Mouse (Mus musculus) embryonic facial prominence, embryonic 15.5 days (tissue): ENCODE measurements around the gene Cyp4f16. TPM values are rescaled to one million over a fixed set of nuclear protein-coding genes. Genes with fewer than 3 reads are reported as not detected.
"Not testable (repeated sequence)": the region's sequence is repeated elsewhere in the genome, so short reads cannot be mapped to it uniquely, and the experiment has no call there.

ENCODE experiments used
- ATAC-seq: fragments of 200-750 bp; cut with Nextera tagmentation; 2 replicates; pipeline ENCODE4 v1.8.0; 2017; ENCODE audit warnings: low read depth, moderate TSS enrichment; ENCODE audit not compliant: insufficient number of reproducible peaks, low FRiP score, low TSS enrichment
- H3K27ac ChIP-seq: fragments of 300-500 bp; sonication (generic); replicated peaks from 2 replicates; pipeline ENCODE4 v1.5.1; 2015; ENCODE audit warnings: mild to moderate bottlenecking, inconsistent platforms
- H3K27me3 ChIP-seq: fragments of 300-500 bp; sonication (generic); 2 replicates; pipeline ENCODE4 v1.6.1; 2015; ENCODE audit warnings: inconsistent platforms
- H3K36me3 ChIP-seq: fragments of 300-500 bp; sonication (generic); 2 replicates; pipeline ENCODE4 v1.6.1; 2015; ENCODE audit warnings: mild to moderate bottlenecking, inconsistent platforms
- H3K4me1 ChIP-seq: fragments of 300-500 bp; sonication (generic); 2 replicates; pipeline ENCODE4 v1.6.1; 2015; ENCODE audit warnings: inconsistent platforms
- H3K4me2 ChIP-seq: fragments of 300-500 bp; sonication (generic); replicated peaks from 2 replicates; pipeline ENCODE4 v1.6.1; 2015; ENCODE audit warnings: mild to moderate bottlenecking, inconsistent platforms
- H3K4me3 ChIP-seq: fragments of 300-500 bp; sonication (generic); replicated peaks from 2 replicates; pipeline ENCODE4 v1.5.1; 2015; ENCODE audit warnings: mild to moderate bottlenecking, inconsistent platforms
- H3K9ac ChIP-seq: fragments of 300-500 bp; sonication (generic); 2 replicates; pipeline ENCODE4 v1.6.1; 2015; ENCODE audit warnings: inconsistent platforms
- H3K9me3 ChIP-seq: fragments of 300-500 bp; sonication (generic); replicated peaks from 2 replicates; pipeline ENCODE4 v1.6.1; 2016; ENCODE audit warnings: inconsistent platforms
- WGBS: fragments of 180-500 bp; shearing (Covaris S2); methylation state at CpG from one replicate; pipeline ENCODE4 v1.1.7; 2015; 5-methylcytosine and 5-hydroxymethylcytosine counted together
- polyA plus RNA-seq: library from polyadenylated mRNA; unstranded; fragments of >200 nt; fragmentation: Nextera tagmentation; extraction: Ambion mirVana; gene quantifications from 2 replicates; pipeline ENCODE4 v1.2.1, GENCODE M21; 2015

The Cyp4f16 gene
- polyA plus RNA-seq, 1 experiment from 2014 or later, result 23.3 TPM

GRCm38 (mm10) chr17:32522386-32522785 lies 14.0 kb upstream of the Cyp4f16 start:
- Histone ChIP-seq H3K4me2 (no peak overlapping the region), H3K36me3 (peaks cover 29% of the 10 kb centered on the region; the same call in 1 of the 2 replicates), H3K27ac (no peak overlapping the region), H3K27me3 (no peaks in the 10 kb centered on the region), H3K4me1 (no peaks in the 10 kb centered on the region), H3K4me3 (no peak overlapping the region), H3K9me3 (no peaks in the 10 kb centered on the region), H3K9ac (no peak overlapping the region)
- 82% methylated on average over 4 of the region's 4 CpGs for WGBS
- ATAC-seq, result no peak

GRCm38 (mm10) chr17:32522816-32523215 lies 13.5 kb upstream of the Cyp4f16 start:
- Histone ChIP-seq H3K4me2 (no peak overlapping the region), H3K9ac (no peak overlapping the region), H3K4me3 (no peak overlapping the region), H3K4me1 (no peaks in the 10 kb centered on the region), H3K36me3 (peaks cover 29% of the 10 kb centered on the region; the same call in 1 of the 2 replicates), H3K27ac (no peak overlapping the region), H3K27me3 (no peaks in the 10 kb centered on the region), H3K9me3 (no peaks in the 10 kb centered on the region)
- no peak for ATAC-seq
- WGBS, result 86% methylated on average over 5 of the region's 5 CpGs

GRCm38 (mm10) chr17:32523895-32524294 lies 12.5 kb upstream of the Cyp4f16 start:
- ATAC-seq, result no peak
- Histone ChIP-seq H3K4me2 (no peak overlapping the region), H3K4me1 (no peaks in the 10 kb centered on the region), H3K4me3 (no peak overlapping the region), H3K27me3 (no peaks in the 10 kb centered on the region), H3K9ac (no peak overlapping the region), H3K36me3 (peaks cover 29% of the 10 kb centered on the region; the same call in 1 of the 2 replicates), H3K9me3 (no peaks in the 10 kb centered on the region), H3K27ac (no peak overlapping the region)
- 89% methylated on average over 11 of the region's 11 CpGs for WGBS

GRCm38 (mm10) chr17:32526341-32526740 lies 10.0 kb upstream of the Cyp4f16 start:
- ATAC-seq, H3K27ac ChIP-seq, H3K4me3 ChIP-seq, H3K4me1 ChIP-seq, H3K4me2 ChIP-seq, H3K27me3 ChIP-seq, H3K9ac ChIP-seq, H3K9me3 ChIP-seq: not testable (repeated sequence)
- WGBS, result 95% methylated on average over 1 of the region's 1 CpGs
- H3K36me3 ChIP-seq, result peaks cover 29% of the 10 kb centered on the region; the same call in 1 of the 2 replicates

- H3K4me3 ChIP-seq, result no peak overlapping the region
- H3K4me2 ChIP-seq, result no peak overlapping the region
- no peak overlapping the region for H3K27ac ChIP-seq
- no peaks in the 10 kb centered on the region for H3K27me3 ChIP-seq
- H3K9me3 ChIP-seq, result no peaks in the 10 kb centered on the region
- H3K9ac ChIP-seq, result no peak overlapping the region
- H3K4me1 ChIP-seq, result no peaks in the 10 kb centered on the region
- WGBS, result 87% methylated on average over 11 of the region's 11 CpGs
- H3K36me3 ChIP-seq, result peaks cover 22% of the 10 kb centered on the region; the same call in 1 of the 2 replicates
- ATAC-seq, result no peak
Measured at GRCm38 (mm10) chr17:32527748-32528147, 8.6 kb upstream of the Cyp4f16 start.

- Histone ChIP-seq H3K9me3 (no peaks in the 10 kb centered on the region), H3K36me3 (peaks cover 17% of the 10 kb centered on the region; the same call in 1 of the 2 replicates), H3K9ac (no peak overlapping the region), H3K27ac (no peak overlapping the region), H3K4me2 (peak overlapping the region; percentile 40), H3K4me3 (no peak overlapping the region; the same call in 1 of the 2 replicates), H3K27me3 (no peaks in the 10 kb centered on the region), H3K4me1 (no peaks in the 10 kb centered on the region)
- 25% methylated on average over 26 of the region's 26 CpGs for WGBS
- ATAC-seq, result no peak
Measured at GRCm38 (mm10) chr17:32528408-32529337, 7.7 kb upstream of the Cyp4f16 start.

- not testable (repeated sequence) for H3K27me3 ChIP-seq, H3K4me2 ChIP-seq, H3K9me3 ChIP-seq, H3K4me1 ChIP-seq, H3K36me3 ChIP-seq, H3K27ac ChIP-seq, H3K9ac ChIP-seq, ATAC-seq, H3K4me3 ChIP-seq
- 59% methylated on average over 4 of the region's 4 CpGs for whole genome bisulfite sequencing
Measured at GRCm38 (mm10) chr17:32532356-32532755, 4.0 kb upstream of the Cyp4f16 start.

GRCm38 (mm10) chr17:32534068-32534467 lies 2.3 kb upstream of the Cyp4f16 start:
- Histone ChIP-seq H3K27ac (no peak overlapping the region), H3K36me3 (no peaks in the 10 kb centered on the region), H3K27me3 (no peaks in the 10 kb centered on the region), H3K4me2 (no peak overlapping the region), H3K9ac (no peak overlapping the region), H3K4me1 (peaks cover 6% of the 10 kb centered on the region), H3K4me3 (no peak overlapping the region), H3K9me3 (no peaks in the 10 kb centered on the region)
- ATAC-seq, result no peak
- WGBS, result 78% methylated on average over 6 of the region's 6 CpGs

- H3K4me2 ChIP-seq, result peak overlapping the region; percentile 65
- ATAC-seq, result no peak
- WGBS, result 59% methylated on average over 5 of the region's 5 CpGs
- H3K27ac ChIP-seq, result no peak overlapping the region
- peaks cover 6% of the 10 kb centered on the region for H3K4me1 ChIP-seq
- peak overlapping the region; percentile 55 for H3K4me3 ChIP-seq
- H3K36me3 ChIP-seq, result no peaks in the 10 kb centered on the region
- no peaks in the 10 kb centered on the region for H3K9me3 ChIP-seq
- peak overlapping the region; percentile 33; the same call in 1 of the 2 replicates for H3K9ac ChIP-seq
- no peaks in the 10 kb centered on the region for H3K27me3 ChIP-seq
Measured at GRCm38 (mm10) chr17:32536867-32537250, 501 bp downstream of the Cyp4f16 start.

- not testable (repeated sequence) for H3K27ac ChIP-seq, H3K9me3 ChIP-seq, H3K9ac ChIP-seq, H3K4me2 ChIP-seq, ATAC-seq, H3K4me3 ChIP-seq, H3K36me3 ChIP-seq, H3K27me3 ChIP-seq, H3K4me1 ChIP-seq
- WGBS, result 95% methylated on average over 5 of the region's 5 CpGs
Measured at GRCm38 (mm10) chr17:32544792-32545191, 8.4 kb downstream of the Cyp4f16 start.

- H3K4me3 ChIP-seq, H3K4me1 ChIP-seq, H3K27ac ChIP-seq, H3K36me3 ChIP-seq, H3K9ac ChIP-seq, ATAC-seq, H3K9me3 ChIP-seq, H3K27me3 ChIP-seq: not testable (repeated sequence)
- H3K4me2 ChIP-seq, result peak overlapping the region; percentile 45
- WGBS, result 92% methylated on average over 3 of the region's 3 CpGs
Measured at GRCm38 (mm10) chr17:32550377-32550776, 14.0 kb downstream of the Cyp4f16 start.
